Mouse (Mus musculus) embryonic facial prominence, embryonic 10.5 days (tissue): Measurements from ENCODE around the gene Zdhhc14. TPM values are rescaled to one million over a fixed set of nuclear protein-coding genes. Genes with fewer than 3 reads are reported as not detected.

ENCODE experiments used
- DNase-seq: peaks from one replicate; pipeline ENCODE4 v3.0.0-alpha.2; 2017; ENCODE audit warnings: low spot score
- H3K27ac ChIP-seq: fragments of 300-500 bp; sonication (generic); replicated peaks from 2 replicates; pipeline ENCODE4 v1.5.1; 2016; ENCODE audit warnings: mild to moderate bottlenecking
- H3K27me3 ChIP-seq: fragments of 300-500 bp; sonication (generic); replicated peaks from 2 replicates; pipeline ENCODE4 v1.6.1; 2016; ENCODE audit warnings: low read depth, mild to moderate bottlenecking; ENCODE audit not compliant: poor library complexity, severe bottlenecking
- H3K36me3 ChIP-seq: fragments of 300-500 bp; sonication (generic); replicated peaks from 2 replicates; pipeline ENCODE4 v1.6.1; 2016; ENCODE audit warnings: mild to moderate bottlenecking, moderate library complexity
- H3K4me1 ChIP-seq: fragments of 300-500 bp; sonication (generic); 2 replicates; pipeline ENCODE4 v1.6.1; 2016
- H3K4me3 ChIP-seq: fragments of 300-500 bp; sonication (generic); 2 replicates; pipeline ENCODE4 v1.5.1; 2016; ENCODE audit warnings: mild to moderate bottlenecking, moderate library complexity
- H3K9me3 ChIP-seq: fragments of 300-500 bp; sonication (generic); 2 replicates; pipeline ENCODE4 v1.6.1; 2016; ENCODE audit warnings: mild to moderate bottlenecking
- WGBS: fragments of 180-500 bp; shearing (Covaris S2); methylation state at CpG from one replicate; pipeline ENCODE4 v1.1.7; 2016; 5-methylcytosine and 5-hydroxymethylcytosine counted together
- polyA plus RNA-seq: library from polyadenylated mRNA; unstranded; fragments of >200 nt; fragmentation: Nextera tagmentation; extraction: Ambion mirVana; gene quantifications from 2 replicates; pipeline ENCODE4 v1.2.1, GENCODE M21; 2016

The Zdhhc14 gene
- polyA plus RNA-seq, 1 experiment from 2014 or later, result 1.2 TPM

GRCm38 (mm10) chr17:5545065-5545464, 52.7 kb downstream of the Zdhhc14 start:
- H3K4me1 ChIP-seq, result no peaks in the 10 kb centered on the region
- H3K4me3 ChIP-seq, result no peak overlapping the region
- no peaks in the 10 kb centered on the region for H3K27me3 ChIP-seq
- no peaks in the 10 kb centered on the region for H3K36me3 ChIP-seq
- H3K27ac ChIP-seq, result no peak overlapping the region
- DNase-seq, result no peak
- WGBS, result 95% methylated on average over 2 of the region's 2 CpGs
- no peaks in the 10 kb centered on the region for H3K9me3 ChIP-seq

- DNase-seq, result no peak
- H3K9me3 ChIP-seq, result no peaks in the 10 kb centered on the region
- no peaks in the 10 kb centered on the region for H3K27me3 ChIP-seq
- no peak overlapping the region for H3K27ac ChIP-seq
- 85% methylated on average over 2 of the region's 2 CpGs for WGBS
- no peak overlapping the region for H3K4me3 ChIP-seq
- 0 out of 2 replicates have a peak, but pooled peaks cover 3% of the 10 kb centered on the region for H3K4me1 ChIP-seq
- no peaks in the 10 kb centered on the region for H3K36me3 ChIP-seq
Observed at GRCm38 (mm10) chr17:5548546-5548945, 56.2 kb downstream of the Zdhhc14 start.

GRCm38 (mm10) chr17:5549460-5549859, 57.1 kb downstream of the Zdhhc14 start:
- Histone ChIP-seq H3K4me1 (0 out of 2 replicates have a peak, but pooled peaks cover 3% of the 10 kb centered on the region), H3K36me3 (no peaks in the 10 kb centered on the region), H3K9me3 (no peaks in the 10 kb centered on the region), H3K27ac (no peak overlapping the region), H3K4me3 (no peak overlapping the region), H3K27me3 (no peaks in the 10 kb centered on the region)
- 92% methylated on average over 6 of the region's 6 CpGs for WGBS
- DNase-seq, result no peak

GRCm38 (mm10) chr17:5550444-5550843, 58.1 kb downstream of the Zdhhc14 start:
- Histone ChIP-seq H3K36me3 (no peaks in the 10 kb centered on the region), H3K27me3 (no peaks in the 10 kb centered on the region), H3K4me3 (no peak overlapping the region), H3K27ac (no peak overlapping the region), H3K4me1 (0 out of 2 replicates have a peak, but pooled peaks cover 4% of the 10 kb centered on the region), H3K9me3 (no peaks in the 10 kb centered on the region)
- 93% methylated on average over 10 of the region's 10 CpGs for WGBS
- no peak for DNase-seq

GRCm38 (mm10) chr17:5551136-5551535, 58.8 kb downstream of the Zdhhc14 start:
- WGBS, result 84% methylated on average over 3 of the region's 3 CpGs
- H3K27me3 ChIP-seq, result no peaks in the 10 kb centered on the region
- no peaks in the 10 kb centered on the region for H3K9me3 ChIP-seq
- H3K27ac ChIP-seq, result no peak overlapping the region
- H3K4me3 ChIP-seq, result no peak overlapping the region
- no peak for DNase-seq
- 0 out of 2 replicates have a peak, but pooled peaks cover 6% of the 10 kb centered on the region for H3K4me1 ChIP-seq
- H3K36me3 ChIP-seq, result no peaks in the 10 kb centered on the region

- Histone ChIP-seq H3K4me1 (0 out of 2 replicates have a peak, but pooled peaks cover 6% of the 10 kb centered on the region), H3K27me3 (no peaks in the 10 kb centered on the region), H3K4me3 (no peak overlapping the region), H3K27ac (no peak overlapping the region), H3K36me3 (no peaks in the 10 kb centered on the region), H3K9me3 (no peaks in the 10 kb centered on the region)
- 70% methylated on average over 14 of the region's 14 CpGs for WGBS
- no peak for DNase-seq
Observed at GRCm38 (mm10) chr17:5552036-5552760, 59.8 kb downstream of the Zdhhc14 start.

GRCm38 (mm10) chr17:5553556-5553955, 61.2 kb downstream of the Zdhhc14 start:
- H3K27me3 ChIP-seq, result no peaks in the 10 kb centered on the region
- no peaks in the 10 kb centered on the region for H3K36me3 ChIP-seq
- DNase-seq, result no peak
- no peak overlapping the region for H3K27ac ChIP-seq
- H3K9me3 ChIP-seq, result no peaks in the 10 kb centered on the region
- H3K4me1 ChIP-seq, result 0 out of 2 replicates have a peak, but pooled peaks cover 6% of the 10 kb centered on the region
- 93% methylated on average over 5 of the region's 5 CpGs for WGBS
- H3K4me3 ChIP-seq, result no peak overlapping the region

- DNase-seq, result no peak
- Histone ChIP-seq H3K4me3 (no peak overlapping the region), H3K9me3 (no peaks in the 10 kb centered on the region), H3K27me3 (no peaks in the 10 kb centered on the region), H3K36me3 (no peaks in the 10 kb centered on the region), H3K27ac (no peak overlapping the region), H3K4me1 (peaks cover 10% of the 10 kb centered on the region; the same call in 1 of the 2 replicates)
- WGBS, result 91% methylated on average over 2 of the region's 2 CpGs
Observed at GRCm38 (mm10) chr17:5554573-5554972, 62.2 kb downstream of the Zdhhc14 start.

GRCm38 (mm10) chr17:5556568-5556967, 64.2 kb downstream of the Zdhhc14 start:
- Histone ChIP-seq H3K9me3 (no peaks in the 10 kb centered on the region), H3K4me3 (no peak overlapping the region), H3K36me3 (no peaks in the 10 kb centered on the region), H3K27me3 (no peaks in the 10 kb centered on the region), H3K27ac (no peak overlapping the region), H3K4me1 (peaks cover 10% of the 10 kb centered on the region; the same call in 1 of the 2 replicates)
- DNase-seq, result no peak
- WGBS, result 84% methylated on average over 8 of the region's 8 CpGs

- DNase-seq, result no peak
- H3K4me1 ChIP-seq, result peaks cover 10% of the 10 kb centered on the region
- no peaks in the 10 kb centered on the region for H3K36me3 ChIP-seq
- no peaks in the 10 kb centered on the region; the same call in 1 of the 2 replicates for H3K9me3 ChIP-seq
- no peak overlapping the region for H3K4me3 ChIP-seq
- H3K27me3 ChIP-seq, result no peaks in the 10 kb centered on the region
- no peak overlapping the region for H3K27ac ChIP-seq
- WGBS, result 84% methylated on average over 4 of the region's 4 CpGs
Observed at GRCm38 (mm10) chr17:5560212-5560611, 67.9 kb downstream of the Zdhhc14 start.

- no peak overlapping the region for H3K4me3 ChIP-seq
- no peak overlapping the region for H3K27ac ChIP-seq
- H3K9me3 ChIP-seq, result no peaks in the 10 kb centered on the region; the same call in 1 of the 2 replicates
- peaks cover 7% of the 10 kb centered on the region for H3K4me1 ChIP-seq
- DNase-seq, result no peak
- no peaks in the 10 kb centered on the region for H3K36me3 ChIP-seq
- 92% methylated on average over 6 of the region's 6 CpGs for WGBS
- H3K27me3 ChIP-seq, result no peaks in the 10 kb centered on the region
Observed at GRCm38 (mm10) chr17:5563108-5563507, 70.8 kb downstream of the Zdhhc14 start.

- Histone ChIP-seq H3K4me3 (no peak overlapping the region), H3K9me3 (no peaks in the 10 kb centered on the region; the same call in 1 of the 2 replicates), H3K27ac (no peak overlapping the region), H3K36me3 (no peaks in the 10 kb centered on the region), H3K4me1 (peaks cover 3% of the 10 kb centered on the region; the same call in 1 of the 2 replicates), H3K27me3 (no peaks in the 10 kb centered on the region)
- WGBS, result 85% methylated on average over 7 of the region's 7 CpGs
- no peak for DNase-seq
Observed at GRCm38 (mm10) chr17:5566006-5566405, 73.6 kb downstream of the Zdhhc14 start.

- DNase-seq, result no peak
- no peaks in the 10 kb centered on the region for H3K36me3 ChIP-seq
- H3K9me3 ChIP-seq, result no peaks in the 10 kb centered on the region; the same call in 1 of the 2 replicates
- no peaks in the 10 kb centered on the region for H3K4me1 ChIP-seq
- H3K27ac ChIP-seq, result no peak overlapping the region
- no peak overlapping the region for H3K4me3 ChIP-seq
- no peaks in the 10 kb centered on the region for H3K27me3 ChIP-seq
- WGBS, result 79% methylated on average over 5 of the region's 5 CpGs
Observed at GRCm38 (mm10) chr17:5567943-5568342, 75.6 kb downstream of the Zdhhc14 start.
